Mouse (Mus musculus) embryonic fibroblast, embryonic 13.5 days (primary cell): ENCODE measurements at regions not wholly inside any gene's neighbourhood (a gene's known extent, or its start where the extent isn't known, plus 50 kb on each side); places are given as distances from the start of the nearest gene placed in this dataset.

Experiments
- CTCF ChIP-seq: IDR thresholded peaks from 2 replicates; pipeline ENCODE4 v1.5.1; 2011; ENCODE audit warnings: mild to moderate bottlenecking, control low read depth, low read length, moderate library complexity, borderline replicate concordance; ENCODE audit not compliant: insufficient read depth
- POLR2A ChIP-seq: IDR thresholded peaks from 2 replicates; pipeline ENCODE4 v1.6.1; 2011; ENCODE audit warnings: low read depth, mild to moderate bottlenecking, control low read depth, low read length, moderate library complexity

DNA sequence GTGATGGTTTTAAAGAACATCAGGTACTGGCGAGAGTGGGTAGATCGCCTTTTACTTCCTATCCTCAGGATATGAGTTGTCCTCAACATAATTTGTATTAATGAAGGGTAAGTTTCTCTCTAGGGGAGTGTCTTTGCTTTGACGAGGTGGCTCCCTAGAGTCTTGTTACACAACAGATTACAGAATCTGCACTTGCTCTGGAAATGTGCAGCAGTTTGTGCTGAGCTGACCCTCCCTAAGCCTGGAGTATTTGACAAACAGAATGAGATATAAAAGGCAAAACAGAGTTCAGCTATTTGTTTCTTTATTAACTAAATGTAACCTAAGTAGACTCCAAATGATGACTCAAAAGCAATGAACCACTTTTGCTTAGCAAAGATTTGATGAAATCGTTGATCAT, 136.8 kb upstream of the Mocs2 start:
- no peak for TF ChIP-seq CTCF
- TF ChIP-seq POLR2A = no peak
